Mouse (Mus musculus) lung, postnatal 0 days (tissue): Measurements from ENCODE around the gene Tsc1. TPM values are rescaled to one million over a fixed set of nuclear protein-coding genes. Genes with fewer than 3 reads are reported as not detected.

Experiments used
- ATAC-seq: fragments of 200-750 bp; cut with Nextera tagmentation; 2 replicates; pipeline ENCODE4 v1.8.0; 2017; ENCODE audit warnings: moderate library complexity
- DNase-seq: peaks from one replicate; pipeline ENCODE4 v3.0.0-alpha.2; 2016; ENCODE audit warnings: low spot score
- H3K27ac ChIP-seq: fragments of 300-500 bp; sonication (generic); 2 replicates; pipeline ENCODE4 v1.5.1; 2014; ENCODE audit warnings: antibody characterized with exemption, mild to moderate bottlenecking, low read length, mixed read lengths
- H3K27me3 ChIP-seq: fragments of 300-500 bp; sonication (generic); replicated peaks from 2 replicates; pipeline ENCODE4 v1.6.1; 2014; ENCODE audit warnings: low read length, mixed read lengths; ENCODE audit not compliant: insufficient read depth
- H3K36me3 ChIP-seq: fragments of 300-500 bp; sonication (generic); 2 replicates; pipeline ENCODE4 v1.6.1; 2014; ENCODE audit warnings: low read length, mixed read lengths; ENCODE audit not compliant: insufficient read depth
- H3K4me1 ChIP-seq: fragments of 300-500 bp; sonication (generic); 2 replicates; pipeline ENCODE4 v1.6.1; 2014; ENCODE audit warnings: antibody characterized with exemption, low read depth, low read length, mixed read lengths; ENCODE audit not compliant: insufficient read depth
- H3K4me2 ChIP-seq: fragments of 300-500 bp; sonication (generic); replicated peaks from 2 replicates; pipeline ENCODE4 v1.6.1; 2014; ENCODE audit warnings: low read depth, mild to moderate bottlenecking, low read length, moderate library complexity, mixed read lengths
- H3K4me3 ChIP-seq: fragments of 300-500 bp; sonication (generic); 2 replicates; pipeline ENCODE4 v1.5.1; 2014; ENCODE audit warnings: low read depth, low read length
- H3K9ac ChIP-seq: fragments of 300-500 bp; sonication (generic); replicated peaks from 2 replicates; pipeline ENCODE4 v1.6.1; 2014; ENCODE audit warnings: low read depth, mild to moderate bottlenecking
- H3K9me3 ChIP-seq: fragments of 300-500 bp; sonication (generic); 2 replicates; pipeline ENCODE4 v1.6.1; 2016; ENCODE audit warnings: low read length, mixed read lengths
- CTCF ChIP-seq: IDR thresholded peaks from 2 replicates; pipeline ENCODE4 v1.5.1; 2016; ENCODE audit warnings: antibody characterized with exemption, mild to moderate bottlenecking
- EP300 ChIP-seq: IDR thresholded peaks from 2 replicates; pipeline ENCODE4 v1.6.1; 2016; ENCODE audit warnings: antibody characterized with exemption, mild to moderate bottlenecking, control low read depth
- WGBS: fragments of 180-500 bp; shearing (Covaris S2); extraction: QIAGEN DNeasy Blood & Tissue Kit; methylation state at CpG from one replicate; pipeline ENCODE4 v1.1.7; 2014; 5-methylcytosine and 5-hydroxymethylcytosine counted together
- polyA plus RNA-seq: library from polyadenylated mRNA; unstranded; fragments of >200 nt; fragmentation: Nextera tagmentation; extraction: Ambion mirVana; gene quantifications from 2 replicates; pipeline ENCODE4 v1.2.1, GENCODE M21; 2015

The Tsc1 gene
- polyA plus RNA-seq, 1 experiment from 2014 or later: 7.3 TPM

DNA sequence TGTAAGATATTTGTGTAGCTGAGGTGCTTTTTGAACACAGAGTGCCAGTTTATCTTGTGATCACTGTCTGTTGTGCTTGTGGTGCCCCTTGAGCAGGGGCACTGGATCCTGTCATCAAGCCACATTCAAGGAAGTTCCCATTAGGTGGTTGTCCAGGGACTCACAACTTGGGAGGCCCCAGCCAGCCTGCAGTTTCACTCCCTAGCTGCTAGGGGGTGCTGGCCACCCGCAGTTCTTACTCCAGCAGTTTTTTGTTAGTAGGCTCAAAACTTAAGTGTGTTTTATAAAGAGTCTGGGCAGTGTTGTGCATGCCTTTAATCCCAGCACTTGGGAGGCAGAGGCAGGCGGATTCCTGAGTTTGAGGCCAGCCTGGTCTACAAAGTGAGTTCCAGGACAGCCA is 13.3 kb downstream of the Tsc1 start:
- Histone ChIP-seq H3K27ac (no peak overlapping the region), H3K27me3 (no peaks in the 10 kb centered on the region), H3K4me2 (no peak overlapping the region), H3K4me3 (no peak overlapping the region), H3K4me1 (no peaks in the 10 kb centered on the region), H3K9me3 (no peaks in the 10 kb centered on the region), H3K36me3 (peaks cover 3% of the 10 kb centered on the region; the same call in 1 of the 2 replicates), H3K9ac (no peak overlapping the region)
- TF ChIP-seq CTCF: peak; percentile 59
- TF ChIP-seq EP300: no peak
- WGBS: 54% methylated on average over 2 of the region's 2 CpGs
- ATAC-seq (no peak), DNase-seq (peak; percentile 33)

- 78% methylated on average over 8 of the region's 8 CpGs for WGBS
- Histone ChIP-seq H3K9ac (no peak overlapping the region), H3K27ac (no peak overlapping the region), H3K9me3 (no peaks in the 10 kb centered on the region), H3K36me3 (peaks cover 3% of the 10 kb centered on the region; the same call in 1 of the 2 replicates), H3K4me2 (no peak overlapping the region), H3K4me3 (no peak overlapping the region), H3K27me3 (no peaks in the 10 kb centered on the region), H3K4me1 (no peaks in the 10 kb centered on the region)
- TF ChIP-seq CTCF (no peak), EP300 (no peak)
- DNase-seq (peak; percentile 69), ATAC-seq (peak; percentile 91)
Measured at GRCm38 (mm10) chr2:28656216-28656615, 15.2 kb downstream of the Tsc1 start.

DNA sequence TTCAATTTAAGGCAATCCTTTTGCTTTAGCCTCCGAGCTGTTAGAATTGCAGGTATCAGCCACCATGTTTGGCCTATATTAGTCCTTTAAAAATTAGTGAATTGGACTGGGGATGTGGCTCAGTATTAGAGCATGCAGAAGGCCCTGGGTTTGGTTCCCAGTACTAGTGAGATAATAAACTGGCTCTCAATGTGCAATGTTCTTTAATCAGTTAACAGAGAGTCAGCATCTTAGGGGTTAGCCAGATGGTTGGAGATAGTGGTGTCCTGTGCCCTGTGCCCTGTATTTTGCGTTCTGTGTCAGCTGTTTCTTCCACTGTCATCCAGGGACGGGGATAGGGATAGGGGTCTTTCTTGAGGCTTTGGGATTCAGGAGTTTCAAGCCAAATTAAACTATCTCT is 21.9 kb downstream of the Tsc1 start:
- H3K36me3 ChIP-seq: peaks cover 33% of the 10 kb centered on the region; the same call in 1 of the 2 replicates

DNA sequence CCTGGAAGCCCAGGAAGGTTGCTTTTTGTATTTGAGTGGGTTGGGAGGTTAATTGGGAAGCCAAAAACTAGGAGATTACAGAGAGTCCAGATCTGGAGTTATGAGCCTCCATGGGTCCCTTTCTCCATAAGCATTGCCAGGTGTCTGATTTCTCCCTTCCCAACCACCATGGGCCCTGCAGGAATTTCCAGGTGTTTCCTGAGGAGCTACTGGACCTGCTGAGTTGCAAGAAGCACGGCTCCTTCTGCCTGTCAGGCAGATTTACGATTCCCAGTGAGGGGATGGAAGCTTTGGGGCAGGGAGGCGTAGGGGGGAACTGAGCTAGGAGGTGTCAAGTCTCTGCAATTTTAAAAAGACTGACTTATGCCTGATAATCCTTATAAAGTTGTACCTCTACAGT is 24.8 kb downstream of the Tsc1 start:
- H3K27me3 ChIP-seq: no peaks in the 10 kb centered on the region

More for the DNA sequence above, 21.9 kb downstream of the Tsc1 start:
- no peak overlapping the region for H3K9ac ChIP-seq
- WGBS: 93% methylated on average over 3 of the region's 3 CpGs
- H3K4me1 ChIP-seq: no peaks in the 10 kb centered on the region
- no peaks in the 10 kb centered on the region for H3K27me3 ChIP-seq
- no peak overlapping the region for H3K4me2 ChIP-seq
- no peaks in the 10 kb centered on the region for H3K9me3 ChIP-seq
- DNase-seq (no peak), ATAC-seq (no peak)
- H3K4me3 ChIP-seq: no peak overlapping the region
- no peak overlapping the region for H3K27ac ChIP-seq
- TF ChIP-seq EP300 (no peak), CTCF (no peak)

GRCm38 (mm10) chr2:28671438-28671837 is 30.4 kb downstream of the Tsc1 start:
- Histone ChIP-seq H3K4me1 (no peaks in the 10 kb centered on the region), H3K27me3 (no peaks in the 10 kb centered on the region), H3K27ac (no peak overlapping the region), H3K9ac (no peak overlapping the region), H3K4me2 (no peak overlapping the region), H3K36me3 (peaks cover 39% of the 10 kb centered on the region), H3K9me3 (no peaks in the 10 kb centered on the region), H3K4me3 (no peak overlapping the region)
- no peak for ATAC-seq
- WGBS: 63% methylated on average over 2 of the region's 2 CpGs
- TF ChIP-seq EP300 (no peak), CTCF (no peak)
- no peak for DNase-seq

More for the DNA sequence above, 24.8 kb downstream of the Tsc1 start:
- no peak overlapping the region for H3K4me3 ChIP-seq
- H3K4me2 ChIP-seq: no peak overlapping the region
- WGBS: 77% methylated on average over 3 of the region's 3 CpGs
- H3K36me3 ChIP-seq: peaks cover 38% of the 10 kb centered on the region; the same call in 1 of the 2 replicates
- TF ChIP-seq CTCF (no peak), EP300 (no peak)
- ATAC-seq: no peak
- no peaks in the 10 kb centered on the region for H3K4me1 ChIP-seq
- no peak overlapping the region for H3K27ac ChIP-seq
- no peak for DNase-seq
- no peak overlapping the region for H3K9ac ChIP-seq
- no peaks in the 10 kb centered on the region for H3K9me3 ChIP-seq

- H3K27ac ChIP-seq: no peak overlapping the region
- no peak for ATAC-seq
- 92% methylated on average over 8 of the region's 8 CpGs for WGBS
Measured at GRCm38 (mm10) chr2:28676005-28676404, 35.0 kb downstream of the Tsc1 start.

GRCm38 (mm10) chr2:28680710-28681109 is 39.7 kb downstream of the Tsc1 start:
- DNase-seq: peak; percentile 36
- no peak overlapping the region for H3K27ac ChIP-seq
- H3K4me1 ChIP-seq: no peaks in the 10 kb centered on the region
- H3K36me3 ChIP-seq: peaks cover 66% of the 10 kb centered on the region
- H3K4me2 ChIP-seq: no peak overlapping the region
- 33% methylated on average over 4 of the region's 4 CpGs for WGBS
- no peaks in the 10 kb centered on the region for H3K27me3 ChIP-seq
- H3K4me3 ChIP-seq: no peak overlapping the region
- H3K9ac ChIP-seq: no peak overlapping the region
- TF ChIP-seq EP300: no peak
- peak; percentile 69 for TF ChIP-seq CTCF
- no peaks in the 10 kb centered on the region for H3K9me3 ChIP-seq
- ATAC-seq: no peak

More at GRCm38 (mm10) chr2:28676005-28676404, 35.0 kb downstream of the Tsc1 start:
- Histone ChIP-seq H3K36me3 (peaks cover 56% of the 10 kb centered on the region), H3K4me1 (no peaks in the 10 kb centered on the region), H3K9me3 (no peaks in the 10 kb centered on the region), H3K4me2 (no peak overlapping the region), H3K27me3 (no peaks in the 10 kb centered on the region), H3K4me3 (no peak overlapping the region), H3K9ac (no peak overlapping the region)
- no peak for DNase-seq
- TF ChIP-seq EP300 (no peak), CTCF (no peak)
